Mouse (Mus musculus): ENCODE measurements at regions not wholly inside any gene's neighbourhood (a gene's known extent, or its start where the extent isn't known, plus 50 kb on each side); places are given as distances from the start of the nearest gene placed in this dataset.

DNA sequence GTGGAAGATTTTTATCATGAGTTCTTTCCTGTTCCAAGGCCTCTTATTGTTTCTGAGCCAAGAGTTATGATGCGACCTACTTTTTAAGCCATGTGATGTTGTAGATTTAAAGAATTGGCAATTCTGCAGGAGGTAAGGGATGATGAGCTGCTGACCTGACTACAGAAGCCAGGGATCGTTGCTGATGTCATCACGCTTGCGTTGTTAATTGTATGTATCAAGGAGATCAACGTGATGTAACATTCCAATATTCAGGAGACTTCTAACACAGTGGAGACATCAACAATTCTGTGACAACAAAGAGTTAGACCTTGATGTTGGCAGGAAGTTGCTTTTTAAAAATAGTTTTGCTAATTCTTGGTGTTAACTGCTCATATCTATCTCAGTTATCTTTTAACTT lies 102.5 kb downstream of the Ccdc71l start:
- TF ChIP-seq GATA1 (IDR thresholded peaks at IDR 0.05; ENCODE audit: borderline replicate concordance, low read length) (no peak), FLI1 (IDR thresholded peaks at IDR 0.05; ENCODE audit: low read length) (no peak)
